Mouse (Mus musculus) T-helper 17 cell (primary cell): ENCODE measurements around the gene Cbl.

Source experiments
- in situ Hi-C, 2 experiments: fragments of 300-600 bp; cut with MboI, MseI; formaldehyde crosslinking; loops; 1 replicate in 1 of 2; 2 replicates in 1 of 2; pipeline ENCODE4 v1.15.1; 2025; ENCODE audit warnings: high pct_unique_total_duplicates in 2 of 2

Gene Cbl

GRCm38 (mm10) chr9:44192312-44192711 lies 41.5 kb downstream of the Cbl start:
- in situ Hi-C loops, result no loop called here

DNA sequence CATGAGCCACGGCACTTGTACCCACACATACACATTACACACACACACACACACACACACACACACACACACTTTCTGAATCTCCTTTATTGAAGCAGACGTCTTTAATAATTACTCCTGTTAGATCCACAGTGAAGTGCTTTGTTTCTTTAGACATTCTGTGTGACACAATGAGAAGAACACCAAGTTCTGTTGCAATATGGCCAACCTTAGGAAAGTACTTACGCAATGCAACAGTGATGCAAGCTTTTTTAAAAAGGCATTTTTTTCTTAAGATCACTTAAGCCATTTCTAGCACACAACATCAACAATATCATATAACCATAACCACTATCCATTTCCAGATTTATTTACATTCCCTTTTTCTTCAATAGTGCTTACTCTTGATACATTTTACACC lies 42.7 kb downstream of the Cbl start:
- in situ Hi-C loops, result no loop called here

DNA sequence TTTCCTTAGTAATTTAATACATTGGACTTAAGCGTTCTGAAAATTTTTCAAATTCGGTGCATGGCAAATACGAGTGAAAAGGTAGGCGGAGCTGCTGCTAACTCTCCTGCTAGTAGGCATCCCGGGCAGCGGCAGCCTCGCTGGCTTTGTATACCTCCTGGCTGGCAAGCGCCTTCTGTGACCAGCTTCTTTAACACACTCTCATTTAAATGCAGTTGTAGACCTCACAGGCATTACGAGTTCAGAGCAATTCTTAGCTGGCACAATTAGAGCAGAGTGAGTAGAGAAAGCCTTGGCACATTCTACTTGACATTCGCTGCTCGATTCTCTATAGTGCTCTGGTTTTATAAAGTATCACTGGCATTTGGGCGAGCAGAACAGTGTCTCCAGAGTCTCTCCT lies 45.6 kb downstream of the Cbl start:
- in situ Hi-C loops, result no loop called here

- in situ Hi-C loops, result loop anchor here in 1 of 2 experiments (5.0 kb wide), 1 partner anchor 35 kb away; no protein-coding TSS in a partner anchor
Observed at GRCm38 (mm10) chr9:44182260-44182659, 51.6 kb downstream of the Cbl start.

GRCm38 (mm10) chr9:44181537-44181936 lies 52.3 kb downstream of the Cbl start:
- in situ Hi-C loops, result loop anchor here in 1 of 2 experiments (5.0 kb wide), 1 partner anchor 34 kb away; no protein-coding TSS in a partner anchor

DNA sequence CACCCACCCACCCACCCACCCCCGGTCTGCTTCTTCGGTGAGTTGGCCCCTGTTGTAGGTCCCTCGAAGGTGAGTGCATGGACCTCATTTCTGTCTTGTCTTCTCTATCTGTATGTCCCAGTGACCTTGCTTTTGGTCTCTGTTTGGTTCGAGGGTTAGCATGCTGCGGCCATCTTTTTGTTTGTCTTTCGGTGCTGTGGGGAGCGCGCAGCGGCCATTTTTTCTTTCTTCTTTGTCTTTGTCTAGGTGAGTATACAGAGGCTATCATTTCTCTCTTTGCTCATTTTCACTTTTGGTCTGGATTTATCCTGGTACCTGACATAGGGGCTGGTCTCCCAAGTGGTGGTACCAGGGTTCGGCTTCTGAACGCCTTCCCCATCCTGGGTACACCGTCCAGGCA lies 55.0 kb downstream of the Cbl start:
- in situ Hi-C loops, result loop anchor here (5.0 kb wide), 2 partner anchors 53 to 63 kb away; partner anchors contain the start of genes Cbl (in 1 of the 2) and Ccdc153 (in 1 of the 2)

DNA sequence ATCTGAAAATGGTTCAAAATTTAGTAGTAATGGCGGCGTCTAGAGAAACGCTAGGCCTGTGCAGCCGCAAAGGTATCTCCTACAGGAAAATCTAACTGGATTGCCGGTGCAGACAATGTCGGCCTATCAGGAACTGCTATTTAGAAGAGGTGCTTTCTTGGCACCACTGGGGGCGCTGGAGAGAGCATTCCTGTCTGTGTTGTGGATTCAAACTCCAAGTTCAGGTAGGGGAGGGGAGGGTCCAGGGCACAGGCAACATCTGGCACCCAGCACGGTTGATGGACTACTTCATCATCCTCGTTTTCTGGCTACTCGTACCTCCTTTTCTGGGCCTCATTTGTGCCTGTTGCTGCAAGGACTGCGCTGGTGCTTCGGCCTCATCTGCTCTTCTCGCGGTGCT lies 55.5 kb downstream of the Cbl start:
- in situ Hi-C loops, result loop anchor here (5.0 kb wide), 2 partner anchors 54 to 64 kb away; partner anchors contain the start of genes Cbl (in 1 of the 2) and Ccdc153 (in 1 of the 2)

DNA sequence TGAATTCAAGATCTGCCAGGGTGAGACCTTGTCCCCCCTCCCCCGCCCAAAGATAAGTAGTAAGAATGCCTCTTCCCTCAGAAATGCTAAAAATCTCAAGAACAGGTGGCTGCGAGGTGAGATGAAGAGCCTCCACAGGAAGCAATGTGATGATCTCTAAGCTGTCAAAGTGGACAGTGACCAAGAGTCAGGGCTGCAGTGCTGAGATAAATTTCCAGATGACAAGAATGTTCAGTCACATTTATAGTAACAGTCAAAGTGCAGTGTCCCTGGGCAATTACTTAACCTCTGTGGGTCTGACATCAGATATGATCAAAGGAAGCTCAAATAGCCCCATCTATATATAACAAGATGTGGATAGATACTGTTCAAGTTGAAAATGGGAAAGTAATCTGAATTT lies 56.4 kb downstream of the Cbl start:
- in situ Hi-C loops, result loop anchor here (5.0 kb wide), 2 partner anchors 55 to 65 kb away; partner anchors contain the start of genes Cbl (in 1 of the 2) and Ccdc153 (in 1 of the 2)

DNA sequence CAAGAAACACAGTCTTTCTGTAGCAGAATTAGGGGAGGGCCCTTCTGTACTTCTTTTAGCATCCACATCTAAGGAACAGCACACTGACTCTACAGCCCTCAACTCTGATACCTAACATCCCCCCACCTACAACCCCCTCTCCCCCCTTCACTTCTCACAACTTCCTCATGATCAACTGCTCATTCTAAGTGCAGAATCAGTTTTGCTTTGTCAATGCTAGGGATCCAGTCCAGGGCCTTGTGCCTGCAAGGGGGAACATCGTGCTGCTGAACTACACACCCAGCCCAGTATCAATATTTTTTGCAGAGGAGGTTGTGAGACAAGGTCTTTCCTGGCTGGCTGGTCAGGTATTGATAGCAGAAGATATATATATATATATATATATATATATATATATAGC lies 57.9 kb downstream of the Cbl start:
- in situ Hi-C loops, result loop anchor here (5.0 kb wide), 2 partner anchors 56 to 66 kb away; partner anchors contain the start of genes Cbl (in 1 of the 2) and Ccdc153 (in 1 of the 2)

DNA sequence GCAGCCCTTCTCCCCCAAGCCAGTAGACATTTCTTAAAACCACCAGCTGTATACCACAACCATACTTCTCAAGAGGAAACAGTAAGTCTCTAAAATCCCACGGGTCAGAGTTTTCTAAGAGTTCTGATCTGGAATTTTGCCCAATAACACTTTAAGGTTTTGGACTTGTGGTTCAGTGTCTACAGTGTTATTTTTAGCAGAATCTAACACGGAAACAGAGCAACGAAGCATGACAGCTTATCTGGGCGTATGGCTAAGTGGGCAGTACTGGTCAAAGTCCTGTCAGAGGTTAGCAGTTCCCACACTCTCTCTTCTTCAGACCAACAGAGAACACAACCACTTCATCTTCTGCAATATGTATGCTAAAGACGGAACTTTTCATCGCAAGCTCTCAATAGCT lies 58.3 kb downstream of the Cbl start:
- in situ Hi-C loops, result loop anchor here (5.0 kb wide), 2 partner anchors 57 to 67 kb away; partner anchors contain the start of genes Cbl (in 1 of the 2) and Ccdc153 (in 1 of the 2)

GRCm38 (mm10) chr9:44170691-44171151 lies 63.1 kb downstream of the Cbl start:
- in situ Hi-C loops, result no loop called here

DNA sequence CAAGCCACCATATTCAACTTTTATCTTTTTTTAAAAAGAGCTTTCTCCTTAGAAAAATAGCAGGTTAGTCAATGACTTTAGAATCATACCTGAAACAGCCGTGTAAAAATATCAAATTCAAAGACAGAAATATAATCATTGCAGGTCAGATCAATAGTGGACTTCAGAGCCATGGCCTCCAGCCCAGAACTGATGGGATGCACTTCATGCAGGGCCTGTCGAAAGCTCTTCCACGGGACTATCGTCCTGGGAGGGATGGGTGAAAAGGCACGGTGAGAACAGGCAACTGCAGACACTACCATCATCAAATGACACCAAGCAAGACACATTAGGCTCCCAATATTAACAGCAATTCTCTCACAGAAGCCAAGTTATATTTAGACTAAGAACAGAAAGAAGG lies 64.9 kb downstream of the Cbl start:
- in situ Hi-C loops, result no loop called here

DNA sequence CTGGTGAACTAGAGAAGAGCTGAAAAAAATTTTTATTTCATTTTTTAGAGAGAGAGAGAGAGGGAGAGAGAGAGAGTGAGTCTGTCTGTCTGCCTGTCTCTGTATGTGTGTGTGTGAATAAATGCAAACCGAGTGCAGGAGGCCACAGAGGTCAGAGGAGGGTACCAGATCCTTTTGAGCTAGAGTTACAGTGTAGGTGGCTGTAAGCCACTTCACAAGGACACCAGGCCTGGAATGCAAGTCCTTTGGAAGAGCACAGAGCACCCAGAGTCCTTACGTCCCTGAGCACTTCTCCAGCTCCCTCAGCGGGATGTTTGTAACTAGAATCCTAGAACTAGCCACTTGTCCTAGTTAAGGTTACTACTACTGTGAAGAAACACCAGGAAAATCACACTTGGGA lies 74.0 kb downstream of the Cbl start:
- in situ Hi-C loops, result loop anchor here in 1 of 2 experiments (5.0 kb wide), 1 partner anchor 117 kb away; no protein-coding TSS in a partner anchor

DNA sequence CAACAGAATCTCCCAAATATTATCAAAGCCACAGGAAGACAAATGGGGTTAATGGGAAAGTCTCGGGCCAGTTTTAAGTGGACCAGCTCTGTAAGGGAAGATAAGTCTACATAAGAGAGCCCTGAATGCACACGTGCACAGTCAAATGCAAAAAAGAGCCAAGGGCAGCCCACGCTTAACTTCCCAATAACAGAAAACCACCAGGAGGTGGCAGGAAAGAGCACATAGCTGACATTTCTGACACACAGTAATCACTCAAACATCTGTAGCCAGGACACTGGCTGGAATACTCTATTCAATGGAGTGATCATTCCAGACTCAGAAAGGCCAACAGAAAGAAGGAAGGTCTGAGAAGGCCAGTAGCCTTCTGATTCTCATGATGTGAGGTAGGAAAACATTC lies 86.6 kb downstream of the Cbl start:
- in situ Hi-C loops, result loop anchor here in 1 of 2 experiments (5.0 kb wide), 1 partner anchor 35 kb away; no protein-coding TSS in a partner anchor

DNA sequence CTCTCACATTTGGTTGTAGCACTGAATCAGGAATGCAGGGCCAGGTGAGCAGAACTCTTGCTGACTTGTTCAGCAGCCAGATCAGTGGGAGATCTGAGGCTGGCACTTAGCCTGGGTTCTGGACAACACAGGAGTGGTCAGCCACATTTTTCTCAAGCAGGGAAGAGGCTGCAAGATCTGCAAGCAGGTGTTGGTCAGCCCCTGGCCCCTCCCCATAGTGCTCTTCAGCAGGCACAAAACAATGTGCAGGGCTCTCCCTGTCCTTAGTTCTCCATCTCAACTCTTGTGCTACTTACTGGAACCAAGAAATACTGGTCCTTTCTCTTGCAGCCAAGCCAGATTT lies 89.2 kb downstream of the Cbl start:
- in situ Hi-C loops, result loop anchor here in 1 of 2 experiments (5.0 kb wide), 1 partner anchor 38 kb away; no protein-coding TSS in a partner anchor

DNA sequence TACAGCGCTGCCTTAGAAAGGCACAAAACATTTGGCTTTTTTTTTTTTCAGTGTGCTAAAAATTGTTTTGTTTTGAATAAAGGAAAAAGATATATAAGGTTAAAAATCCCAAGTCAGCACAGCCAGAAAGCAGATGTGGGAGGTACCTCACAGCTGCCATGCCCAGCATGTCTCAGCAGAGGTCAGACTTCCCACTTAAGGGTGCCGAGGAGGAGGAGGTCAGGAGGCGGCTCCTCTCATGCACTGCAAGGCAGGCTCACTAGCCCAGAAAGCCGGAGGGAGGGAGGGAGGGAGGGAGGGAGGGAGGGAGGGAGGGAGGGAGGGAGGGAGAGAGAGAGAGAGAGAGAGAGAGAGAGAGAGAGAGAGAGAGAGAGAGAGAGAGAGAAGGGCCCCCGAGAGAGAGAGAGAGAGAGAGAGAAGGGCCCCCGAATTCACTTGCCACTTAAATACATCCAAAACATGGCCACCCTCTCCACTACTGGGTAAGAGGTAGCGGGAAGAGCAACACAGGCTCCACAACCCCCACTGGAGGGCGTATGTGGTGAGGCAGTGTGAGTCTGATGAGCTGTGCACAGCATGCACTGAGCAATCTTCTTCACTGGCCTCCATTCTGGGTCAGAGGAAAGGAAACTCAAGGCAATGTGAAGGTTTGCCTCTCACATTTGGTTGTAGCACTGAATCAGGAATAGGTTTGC lies 89.7 kb downstream of the Cbl start:
- in situ Hi-C loops, result no loop called here

DNA sequence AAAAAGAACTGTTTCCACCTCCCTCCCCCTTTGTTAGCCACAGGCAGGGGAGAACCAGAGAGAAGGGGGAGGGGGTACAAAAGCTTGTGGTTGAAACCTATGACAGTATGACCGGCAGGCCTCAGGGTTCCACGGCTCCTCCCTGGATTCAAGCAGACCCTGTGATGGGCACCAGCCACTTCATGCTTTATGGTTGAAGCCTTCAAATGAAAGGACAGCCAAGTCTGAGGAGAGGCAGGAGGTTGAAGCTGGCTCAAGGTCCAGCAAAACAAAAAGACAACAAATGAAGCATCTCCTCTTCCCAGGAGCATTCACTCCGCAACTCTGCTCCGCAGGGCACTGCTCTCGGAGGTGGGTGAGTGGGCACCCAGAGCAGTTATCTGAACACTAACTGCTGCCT lies 90.4 kb downstream of the Cbl start:
- in situ Hi-C loops, result no loop called here

GRCm38 (mm10) chr9:44141951-44142350 lies 91.9 kb downstream of the Cbl start:
- in situ Hi-C loops, result no loop called here

GRCm38 (mm10) chr9:44137846-44138245 lies 96.0 kb downstream of the Cbl start:
- in situ Hi-C loops, result no loop called here

DNA sequence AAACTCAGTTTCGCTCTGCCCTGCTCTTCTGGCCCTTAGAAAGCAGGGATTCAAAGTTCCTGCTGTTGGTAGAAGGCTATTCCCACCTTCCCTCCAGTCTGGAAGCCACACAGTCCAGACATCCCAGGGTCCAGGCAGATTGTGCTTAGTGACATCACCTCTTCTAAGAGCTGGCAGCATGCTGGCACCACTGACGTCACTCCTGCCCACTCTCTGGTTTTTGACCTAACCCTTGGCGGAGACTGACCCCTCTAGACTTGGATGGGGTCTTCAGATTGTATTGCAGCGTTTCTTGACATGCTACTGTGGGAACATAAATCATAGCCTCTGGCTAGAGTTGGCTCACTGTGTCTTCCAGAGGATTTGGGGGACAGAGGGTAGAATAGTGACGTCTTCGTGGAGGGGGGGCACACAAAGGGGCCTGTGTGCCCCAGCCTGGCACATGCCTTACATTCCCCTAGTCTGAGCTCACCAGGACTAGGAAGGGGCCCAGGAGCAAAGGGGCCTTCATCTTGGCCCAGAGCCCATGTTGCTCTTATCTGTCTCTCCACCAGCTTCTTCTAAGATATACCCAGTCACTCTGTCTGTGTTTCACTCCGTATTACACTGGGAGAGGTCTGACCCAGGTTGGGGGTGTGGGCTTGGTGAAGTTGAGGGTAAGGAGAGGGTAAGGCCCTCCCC lies 98.0 kb downstream of the Cbl start:
- in situ Hi-C loops, result no loop called here

GRCm38 (mm10) chr9:44134851-44135730 lies 98.8 kb downstream of the Cbl start:
- in situ Hi-C loops, result loop anchor here in 1 of 2 experiments (5.0 kb wide), 1 partner anchor 127 kb away; no protein-coding TSS in a partner anchor
